Comparison of ENCODE assay signal across 8 mouse cellular contexts in genomic region chr5:100037965-100038713, GRCm38 (mm10). TPM values are rescaled to one million over a fixed set of nuclear protein-coding genes. Genes with fewer than 3 reads are reported as not detected.
A peak's percentile ranks its signal among the peaks of the same experiment; 100 is the strongest.
DNase-seq lines count a peak whose midpoint lies in the region; ATAC-seq lines count a peak whose summit lies in the region.

No protein-coding gene starts in this region.

- WGBS in intestine, embryonic 16.5 days, result 1% methylated on average over 41 of the region's 45 CpGs

- H3K9me3 ChIP-seq in intestine, embryonic 16.5 days (ENCODE audit: control insufficient read depth, low read length), result no peaks in the 10 kb centered on the region

- H3K4me2 ChIP-seq in intestine, embryonic 16.5 days (ENCODE audit: low read depth, low read length), result peak overlapping the region; percentile 93

- peak; percentile 26 for ATAC-seq in intestine, embryonic 16.5 days

- intact Hi-C loops in left cerebral cortex, postnatal 25 days (cut with DNase I), result loop anchor here (10.0 kb wide), 1 partner anchor 833 kb away; no protein-coding TSS in a partner anchor

- H3K4me1 ChIP-seq in intestine, embryonic 16.5 days (ENCODE audit: control insufficient read depth, insufficient read depth, low read length), result peaks cover 20% of the 10 kb centered on the region

- peak overlapping the region; percentile 95 for H3K9ac ChIP-seq in intestine, embryonic 16.5 days (ENCODE audit: low read depth, low read length)

- H3K36me3 ChIP-seq in intestine, embryonic 16.5 days (ENCODE audit: control insufficient read depth, insufficient read depth, low read length), result peaks cover 9% of the 10 kb centered on the region; the same call in 1 of the 2 replicates

- H3K27ac ChIP-seq in intestine, embryonic 16.5 days (ENCODE audit: low read length), result peak overlapping the region; percentile 86

- H3K4me3 ChIP-seq in intestine, embryonic 16.5 days (ENCODE audit: low read length), result peak overlapping the region; percentile 94

- no peaks in the 10 kb centered on the region for H3K27me3 ChIP-seq in intestine, embryonic 16.5 days (replicated peaks; ENCODE audit: control insufficient read depth, insufficient read depth, low read length)

- DNase-seq in adrenal gland, adult 18-20 months (ENCODE audit: low spot score in 2 of 2), result peak; percentile 89 to 93
- DNase-seq in embryo, embryonic 10.5 days (ENCODE audit: low spot score), result peak; percentile 91
- DNase-seq in gastrocnemius, postnatal 25 days, result peak; percentile 92
- peak; percentile 86 to 87 for DNase-seq in left cerebral cortex, postnatal 25 days (ENCODE audit: low spot score in 2 of 2)
- peak; percentile 91 for DNase-seq in mesoderm, embryonic 11.5 days (ENCODE audit: low read depth, low spot score)
- peak; percentile 87 for DNase-seq in right cerebral cortex, postnatal 25 days
- DNase-seq in urinary bladder, postnatal 4 days (ENCODE audit: low spot score in 2 of 2), result peak; percentile 85 to 93

RNA-seq across cellular contexts. Expression of gene Hnrnpdl, which starts 1.3 kb away (rescaled TPM):
- 100 to 1,000 TPM in 1 of 2 experiments, 10 to 100 TPM in 1; 89.6 to 124 TPM for total RNA-seq in adrenal gland, adult 18-20 months (2021)
- 10 to 100 TPM; 59.4 to 70.1 TPM for total RNA-seq in gastrocnemius, postnatal 25 days (2021)
- 90.9 and 102 TPM in 2 replicates for polyA plus RNA-seq in intestine, embryonic 16.5 days (2015; fragmentation: Nextera tagmentation; extraction: Ambion mirVana)
- total RNA-seq in left cerebral cortex, postnatal 25 days (2021), result 100 to 1,000 TPM; 145 to 156 TPM

RNA-seq across cellular contexts. Expression of gene Enoph1, which starts 1.6 kb away (rescaled TPM):
- 10 to 100 TPM; 28.4 to 35.4 TPM for total RNA-seq in adrenal gland, adult 18-20 months (2021)
- total RNA-seq in gastrocnemius, postnatal 25 days (2021), result 1 to 10 TPM; 5.4 to 6.0 TPM
- polyA plus RNA-seq in intestine, embryonic 16.5 days (2015; fragmentation: Nextera tagmentation; extraction: Ambion mirVana), result 49.2 and 53.7 TPM in 2 replicates
- total RNA-seq in left cerebral cortex, postnatal 25 days (2021), result 10 to 100 TPM; 50.3 to 57.4 TPM

RNA-seq across cellular contexts. Expression of gene 4930524J08Rik, which starts 59.3 kb away (rescaled TPM):
- total RNA-seq in adrenal gland, adult 18-20 months (2021), result 1 to 10 TPM; 1.8 to 2.0 TPM
- total RNA-seq in gastrocnemius, postnatal 25 days (2021), result under 1 TPM in 1 of 2 experiments, not detected in 1; 0.67 TPM
- 0.89 and 1.0 TPM in 2 replicates for polyA plus RNA-seq in intestine, embryonic 16.5 days (2015; fragmentation: Nextera tagmentation; extraction: Ambion mirVana)
- total RNA-seq in left cerebral cortex, postnatal 25 days (2021), result 1 to 10 TPM; 1.5 to 1.6 TPM

RNA-seq across cellular contexts. Expression of gene Hnrnpd, which starts 59.4 kb away (rescaled TPM):
- total RNA-seq in adrenal gland, adult 18-20 months (2021), result 10 to 100 TPM; 82.5 to 88.8 TPM
- total RNA-seq in gastrocnemius, postnatal 25 days (2021), result 10 to 100 TPM; 52.8 to 61.5 TPM
- polyA plus RNA-seq in intestine, embryonic 16.5 days (2015; fragmentation: Nextera tagmentation; extraction: Ambion mirVana), result 32.8 and 37.0 TPM in 2 replicates
- 100 to 1,000 TPM; 182 to 185 TPM for total RNA-seq in left cerebral cortex, postnatal 25 days (2021)

Comparison
In these comparisons a context has a peak if more than half of its experiments do, and no peak if none do; other contexts are left out.
1. Peak in every context shown above with its lines: DNase-seq, ATAC-seq, H3K4me3 ChIP-seq and H3K27ac ChIP-seq.
2. RNA of gene Enoph1, which starts 1.6 kb away (total RNA-seq): 50.3 to 57.4 TPM in left cerebral cortex, postnatal 25 days and 28.4 to 35.4 TPM in adrenal gland, adult 18-20 months; 5.4 to 6.0 TPM in gastrocnemius, postnatal 25 days; every median in the first group is over 4 times any median in the second.